Mouse (Mus musculus) spleen, adult 2 months (tissue): ENCODE results near the gene Sart3. TPM values are rescaled to one million over a fixed set of nuclear protein-coding genes. Genes with fewer than 3 reads are reported as not detected.
A peak's percentile ranks its signal among the peaks of the same experiment; 100 is the strongest.

Experiments used
- DNase-seq, 2 experiments: peaks; one replicate each; pipeline versions ENCODE4 v3.0.0 to v3.0.0-alpha.2; 2012 to 2021; ENCODE audit warnings: low spot score in 2 of 2, low read depth in 1 of 2
- H3K27ac ChIP-seq: fragments of 200-500 bp; 2 replicates; pipeline ENCODE4 v1.5.1; 2012; ENCODE audit warnings: low read length, inconsistent platforms; ENCODE audit not compliant: insufficient read depth
- H3K27me3 ChIP-seq: fragments of 200-500 bp; 2 replicates; pipeline ENCODE4 v1.6.1; 2012; ENCODE audit warnings: mild to moderate bottlenecking, moderate library complexity, low read length, inconsistent platforms; ENCODE audit not compliant: control insufficient read depth, insufficient read depth
- H3K36me3 ChIP-seq: fragments of 200-500 bp; 2 replicates; pipeline ENCODE4 v1.6.1; 2012; ENCODE audit warnings: mild to moderate bottlenecking, low read length, inconsistent platforms; ENCODE audit not compliant: control insufficient read depth, insufficient read depth
- H3K4me1 ChIP-seq: fragments of 200-500 bp; 2 replicates; pipeline ENCODE4 v1.6.1; 2011; ENCODE audit warnings: inconsistent platforms; ENCODE audit not compliant: control insufficient read depth, insufficient read depth, insufficient read length
- H3K4me3 ChIP-seq: fragments of 200-500 bp; 2 replicates; pipeline ENCODE4 v1.5.1; 2011; ENCODE audit warnings: mild to moderate bottlenecking, inconsistent platforms; ENCODE audit not compliant: insufficient read depth, insufficient read length; ENCODE audit errors: extremely low read depth
- CTCF ChIP-seq: fragments of 200-500 bp; IDR thresholded peaks from 2 replicates; pipeline ENCODE4 v1.5.1; 2011; ENCODE audit warnings: mild to moderate bottlenecking, inconsistent platforms; ENCODE audit not compliant: insufficient read depth, insufficient read length, insufficient replicate concordance; ENCODE audit errors: extremely low read depth
- POLR2A ChIP-seq: fragments of 200-500 bp; IDR thresholded peaks from 2 replicates; pipeline ENCODE4 v1.6.1; 2011; ENCODE audit warnings: low read depth, low read length, inconsistent platforms
- WGBS: fragments of 180-500 bp; shearing (Covaris S2); methylation state at CpG from one replicate; pipeline ENCODE4 v1.1.7; 2018; 5-methylcytosine and 5-hydroxymethylcytosine counted together
- polyA plus RNA-seq: library from polyadenylated mRNA; depleted of rRNA; stranded (reverse); fragments of >200 nt; gene quantifications from 2 replicates; pipeline ENCODE4 v1.2.3, GENCODE M21; 2012

The Sart3 gene
- polyA plus RNA-seq, 1 experiment: 27.2 TPM

- 59% methylated on average over 12 of the region's 12 CpGs for WGBS
- H3K4me3 ChIP-seq: no peak overlapping the region
- TF ChIP-seq POLR2A (no peak), CTCF (no peak)
- H3K27ac ChIP-seq: no peak overlapping the region
- H3K4me1 ChIP-seq: no peaks in the 10 kb centered on the region
- no peaks in the 10 kb centered on the region for H3K36me3 ChIP-seq
- H3K27me3 ChIP-seq: no peaks in the 10 kb centered on the region
- DNase-seq: no peak
Measured at GRCm38 (mm10) chr5:113725417-113725816, 46.9 kb downstream of the Sart3 start.

- Histone ChIP-seq H3K4me3 (no peak within 1 kb of the TSS), H3K36me3 (no peaks in the 10 kb centered on the region)
- WGBS: 5% methylated on average over 15 of the region's 15 CpGs
Measured at GRCm38 (mm10) chr5:113724446-113724845, 47.9 kb downstream of the Sart3 start, which contains the start of gene 1700069L16Rik. 1700069L16Rik (minus strand) TSS chr5:113724772.

GRCm38 (mm10) chr5:113723567-113724237 lies 48.6 kb downstream of the Sart3 start:
- Histone ChIP-seq H3K4me3 (no peak overlapping the region), H3K36me3 (no peaks in the 10 kb centered on the region), H3K4me1 (no peaks in the 10 kb centered on the region), H3K27ac (no peak overlapping the region), H3K27me3 (no peaks in the 10 kb centered on the region)
- WGBS: 39% methylated on average over 8 of the region's 8 CpGs
- DNase-seq: no peak
- TF ChIP-seq POLR2A (no peak), CTCF (no peak)

More at GRCm38 (mm10) chr5:113724446-113724845, 47.9 kb downstream of the Sart3 start, which contains the start of gene 1700069L16Rik:
- Histone ChIP-seq H3K4me1 (no peaks in the 10 kb centered on the region), H3K27ac (no peak within 1 kb of the TSS), H3K27me3 (no peaks in the 10 kb centered on the region)
- TF ChIP-seq CTCF (peak; percentile 82; the same call in 1 of the 2 replicates), POLR2A (no peak)
- DNase-seq: peak; percentile 33 to 64

- no peaks in the 10 kb centered on the region for H3K4me1 ChIP-seq
- H3K27me3 ChIP-seq: no peaks in the 10 kb centered on the region
- H3K27ac ChIP-seq: no peak overlapping the region
- WGBS: 85% methylated on average over 10 of the region's 10 CpGs
- H3K36me3 ChIP-seq: no peaks in the 10 kb centered on the region
- no peak for TF ChIP-seq CTCF
- TF ChIP-seq POLR2A: no peak
- H3K4me3 ChIP-seq: no peak overlapping the region
- DNase-seq: no peak
Measured at GRCm38 (mm10) chr5:113722224-113723013, 49.9 kb downstream of the Sart3 start.

GRCm38 (mm10) chr5:113719221-113719661 lies 53.1 kb downstream of the Sart3 start:
- 77% methylated on average over 8 of the region's 8 CpGs for WGBS
- Histone ChIP-seq H3K4me3 (no peak overlapping the region), H3K4me1 (no peaks in the 10 kb centered on the region)

GRCm38 (mm10) chr5:113716581-113717388 lies 55.5 kb downstream of the Sart3 start:
- Histone ChIP-seq H3K27me3 (no peaks in the 10 kb centered on the region), H3K27ac (no peak overlapping the region), H3K36me3 (no peaks in the 10 kb centered on the region), H3K4me3 (no peak overlapping the region), H3K4me1 (no peaks in the 10 kb centered on the region)
- WGBS: 24% methylated on average over 10 of the region's 12 CpGs
- no peak for DNase-seq
- no peak for TF ChIP-seq POLR2A
- no peak for TF ChIP-seq CTCF

More at GRCm38 (mm10) chr5:113719221-113719661, 53.1 kb downstream of the Sart3 start:
- H3K27me3 ChIP-seq: no peaks in the 10 kb centered on the region
- no peaks in the 10 kb centered on the region for H3K36me3 ChIP-seq
- DNase-seq: no peak
- TF ChIP-seq POLR2A: no peak
- H3K27ac ChIP-seq: no peak overlapping the region
